Mouse (Mus musculus) megakaryocyte-erythroid progenitor cell, adult 5-6 weeks (primary cell): Measurements from ENCODE around the gene Glrp1. TPM values are rescaled to one million over a fixed set of nuclear protein-coding genes. Genes with fewer than 3 reads are reported as not detected.
A peak's percentile ranks its signal among the peaks of the same experiment; 100 is the strongest.

ENCODE experiments used
- ATAC-seq: replicated peaks from 2 replicates; pipeline ENCODE4 v1.8.0; 2016; ENCODE audit warnings: mild to moderate bottlenecking, inconsistent platforms; ENCODE audit not compliant: severe bottlenecking, poor library complexity, low FRiP score, low TSS enrichment
- total RNA-seq, 2 experiments: library from RNA; stranded (forward) in 1 of 2; stranded (reverse) in 1 of 2; fragments of 200-1000, 215-1000 nt in 1 of 2; fragments of >200 nt in 1 of 2; fragmentation: Nextera tagmentation in 1 of 2; gene quantifications; 2 replicates each; pipeline ENCODE4 v1.2.3; 2014 to 2017

The Glrp1 gene
- total RNA-seq, 2 experiments from 2014 or later, result 0.23 to 1.7 TPM

- ATAC-seq, result no peak
Measured at GRCm38 (mm10) chr1:88466325-88467064, 43.4 kb downstream of the Glrp1 start.

GRCm38 (mm10) chr1:88465722-88466121 is 44.1 kb downstream of the Glrp1 start:
- peak; percentile 67 for ATAC-seq

- ATAC-seq, result no peak
Measured at GRCm38 (mm10) chr1:88464109-88464905, 45.6 kb downstream of the Glrp1 start.

GRCm38 (mm10) chr1:88463241-88463640 is 46.6 kb downstream of the Glrp1 start:
- no peak for ATAC-seq

- no peak for ATAC-seq
Measured at GRCm38 (mm10) chr1:88462484-88462883, 47.4 kb downstream of the Glrp1 start.

GRCm38 (mm10) chr1:88461096-88461495 is 48.8 kb downstream of the Glrp1 start:
- ATAC-seq, result no peak

- no peak for ATAC-seq
Measured at GRCm38 (mm10) chr1:88459655-88460054, 50.2 kb downstream of the Glrp1 start.

- ATAC-seq, result no peak
Measured at GRCm38 (mm10) chr1:88459196-88459595, 50.7 kb downstream of the Glrp1 start.

GRCm38 (mm10) chr1:88456451-88457072 is 53.3 kb downstream of the Glrp1 start:
- ATAC-seq, result peak; percentile 86

- ATAC-seq, result no peak
Measured at GRCm38 (mm10) chr1:88455761-88456160, 54.1 kb downstream of the Glrp1 start.

GRCm38 (mm10) chr1:88454703-88455102 is 55.2 kb downstream of the Glrp1 start:
- ATAC-seq, result no peak

GRCm38 (mm10) chr1:88452198-88452597 is 57.7 kb downstream of the Glrp1 start:
- ATAC-seq, result no peak

GRCm38 (mm10) chr1:88450668-88451067 is 59.2 kb downstream of the Glrp1 start:
- no peak for ATAC-seq

Other genes with a start within 250 kb of the Glrp1 start
- 203 and 209 TPM in 2 replicates for gene Hjurp, start 232.4 kb downstream of the Glrp1 start, total RNA-seq (2014; fragmentation: Nextera tagmentation)
- gene Hjurp, start 232.4 kb downstream of the Glrp1 start, total RNA-seq (2017), result 173 and 190 TPM in 2 replicates
- not detected in 2 replicates for gene Trpm8, start 232.4 kb downstream of the Glrp1 start, total RNA-seq (2014; fragmentation: Nextera tagmentation)
- not detected in 2 replicates for gene Trpm8, start 232.4 kb downstream of the Glrp1 start, total RNA-seq (2017)
- not detected in 2 replicates for gene Spp2, start 103.1 kb downstream of the Glrp1 start, total RNA-seq (2014; fragmentation: Nextera tagmentation)
- gene Spp2, start 103.1 kb downstream of the Glrp1 start, total RNA-seq (2017), result not detected in 2 replicates
- 0.87 and 1.6 TPM in 2 replicates for gene Arl4c, start 192.2 kb upstream of the Glrp1 start, total RNA-seq (2014; fragmentation: Nextera tagmentation)
- gene Arl4c, start 192.2 kb upstream of the Glrp1 start, total RNA-seq (2017), result 3.2 and 5.9 TPM in 2 replicates